Comparison of ENCODE assay signal across 11 mouse cellular contexts in genomic region chr11:24414804-24415203, GRCm38 (mm10).
A peak's percentile ranks its signal among the peaks of the same experiment; 100 is the strongest.
DNase-seq lines count a peak whose midpoint lies in the region; ATAC-seq and TF ChIP-seq lines count a peak whose summit lies in the region.
"Had no signal": no experiment of that assay in that cellular context is flagged by ENCODE, and none has a peak within 500 bp of the region (broad histone marks: within the 10 kb centered on the region; RNA-seq: fewer than 3 reads in every experiment).

No protein-coding gene starts in this region.

- no peak for TF ChIP-seq EP300 in lung, postnatal 0 days (IDR thresholded peaks at IDR 0.05)

- no peaks in the 10 kb centered on the region for H3K27me3 ChIP-seq in heart, embryonic 11.5 days (ENCODE audit: control insufficient read depth, insufficient read depth, low read length)
- no peaks in the 10 kb centered on the region for H3K27me3 ChIP-seq in lung, postnatal 0 days (replicated peaks; ENCODE audit: insufficient read depth, low read length)
- H3K27me3 ChIP-seq: neural tube, embryonic 13.5 days had no signal

- H3K4me3 ChIP-seq in heart, embryonic 11.5 days (ENCODE audit: low read depth, low read length) = no peak overlapping the region
- no peak overlapping the region for H3K4me3 ChIP-seq in lung, postnatal 0 days (ENCODE audit: low read depth, low read length)
- H3K4me3 ChIP-seq: limb, embryonic 10.5 days; neural tube, embryonic 13.5 days had no signal

- no peak overlapping the region for H3K4me2 ChIP-seq in heart, embryonic 11.5 days
- no peak overlapping the region for H3K4me2 ChIP-seq in lung, postnatal 0 days (replicated peaks; ENCODE audit: low read depth, low read length)
- H3K4me2 ChIP-seq: neural tube, embryonic 13.5 days had no signal

- ATAC-seq in heart, embryonic 11.5 days (replicated peaks; ENCODE audit: insufficient number of reproducible peaks, low FRiP score, low TSS enrichment) = no peak
- no peak for ATAC-seq in lung, postnatal 0 days
- peak; percentile 87 for ATAC-seq in megakaryocyte-erythroid progenitor cell, adult 5-6 weeks (replicated peaks; ENCODE audit: low FRiP score, low TSS enrichment, poor library complexity, severe bottlenecking)

- H3K36me3 ChIP-seq in heart, embryonic 11.5 days (ENCODE audit: control insufficient read depth, insufficient read depth, low read length) = no peaks in the 10 kb centered on the region
- H3K36me3 ChIP-seq in lung, postnatal 0 days (ENCODE audit: insufficient read depth, low read length) = no peaks in the 10 kb centered on the region
- H3K36me3 ChIP-seq: limb, embryonic 10.5 days; neural tube, embryonic 13.5 days had no signal

- no peak overlapping the region for H3K27ac ChIP-seq in heart, embryonic 11.5 days (ENCODE audit: low read depth, low read length)
- no peak overlapping the region for H3K27ac ChIP-seq in lung, postnatal 0 days (ENCODE audit: low read length)
- H3K27ac ChIP-seq: limb, embryonic 10.5 days; neural tube, embryonic 13.5 days had no signal

- H3K4me1 ChIP-seq in heart, embryonic 11.5 days (ENCODE audit: control insufficient read depth, insufficient read depth, low read length) = no peaks in the 10 kb centered on the region
- H3K4me1 ChIP-seq in lung, postnatal 0 days (ENCODE audit: insufficient read depth, low read depth, low read length) = no peaks in the 10 kb centered on the region
- H3K4me1 ChIP-seq: limb, embryonic 10.5 days; neural tube, embryonic 13.5 days had no signal

- H3K9me3 ChIP-seq in heart, embryonic 11.5 days (replicated peaks; ENCODE audit: control insufficient read depth, low read length) = no peaks in the 10 kb centered on the region; the same call in 1 of the 2 replicates
- H3K9me3 ChIP-seq in lung, postnatal 0 days (ENCODE audit: low read length) = no peaks in the 10 kb centered on the region
- H3K9me3 ChIP-seq: limb, embryonic 10.5 days had no signal

- peak; percentile 15 for DNase-seq in heart, adult 8-10 months (ENCODE audit: low spot score)
- no peak for DNase-seq in lung, postnatal 0 days (ENCODE audit: low spot score)
- DNase-seq in lung, postnatal 4 days = no peak
- DNase-seq in ZHBTc4 (ENCODE audit: low read depth, low spot score) = peak; percentile 54
- no peak for DNase-seq in ovary, adult 18-20 months (ENCODE audit: low spot score)
- DNase-seq in urinary bladder, postnatal 14 days (ENCODE audit: low spot score) = no peak
- DNase-seq: adrenal gland, adult 8-10 months had no signal

- H3K9ac ChIP-seq in heart, embryonic 11.5 days (ENCODE audit: low read depth, low read length) = no peak overlapping the region
- no peak overlapping the region for H3K9ac ChIP-seq in lung, postnatal 0 days (replicated peaks; ENCODE audit: low read depth)
- H3K9ac ChIP-seq: neural tube, embryonic 13.5 days had no signal

- peak; percentile 66 for TF ChIP-seq CTCF in lung, postnatal 0 days (IDR thresholded peaks at IDR 0.05)

Comparison
In these comparisons a context has a peak if more than half of its experiments do, and no peak if none do; other contexts are left out.
1. DNase-seq: peak in heart, adult 8-10 months (single experiment) and ZHBTc4 (single experiment); none in lung, postnatal 0 days (single experiment), lung, postnatal 4 days (0 of 2), ovary, adult 18-20 months (single experiment) and urinary bladder, postnatal 14 days (single experiment).